Mouse (Mus musculus) heart, postnatal 0 days (tissue): ENCODE measurements at regions not wholly inside any gene's neighbourhood (a gene's known extent, or its start where the extent isn't known, plus 50 kb on each side); places are given as distances from the start of the nearest gene placed in this dataset.

Experiments
- CTCF ChIP-seq: IDR thresholded peaks from 2 replicates; pipeline ENCODE4 v1.5.1; 2016; ENCODE audit warnings: antibody characterized with exemption, control low read depth, low read depth
- EP300 ChIP-seq: IDR thresholded peaks from 2 replicates; pipeline ENCODE4 v1.6.1; 2016; ENCODE audit warnings: antibody characterized with exemption, low read depth

- TF ChIP-seq CTCF = no peak
- no peak; the same call in 1 of the 2 replicates for TF ChIP-seq EP300
These were observed 73.8 kb upstream of the Eif4g2 start for GRCm38 (mm10) chr7:111156472-111157231.
